Mouse (Mus musculus) kidney, adult 2 months (tissue): ENCODE measurements around the gene Pogk.

Source experiments
- CTCF ChIP-seq: fragments of 200-500 bp; conservative IDR thresholded peaks from 2 replicates; pipeline ENCODE4 v1.5.1; 2011; ENCODE audit warnings: low read depth, mild to moderate bottlenecking, control low read depth, low read length, moderate library complexity, mixed read lengths; ENCODE audit not compliant: insufficient read depth, insufficient read length
- POLR2A ChIP-seq: fragments of 200-500 bp; IDR thresholded peaks from one replicate; pipeline ENCODE4 v1.6.1; 2011; ENCODE audit warnings: low read depth, low read length, control low read depth

GRCm38 (mm10) chr1:166346906-166347305, 62.8 kb downstream of the Pogk start:
- no peak for TF ChIP-seq CTCF
- TF ChIP-seq POLR2A, result no peak
